8 mouse cellular contexts compared by ENCODE assay signal in genomic region chr1:91436380-91437082, GRCm38 (mm10). TPM values are rescaled to one million over a fixed set of nuclear protein-coding genes. Genes with fewer than 3 reads are reported as not detected.
A peak's percentile ranks its signal among the peaks of the same experiment; 100 is the strongest.
DNase-seq lines count a peak whose midpoint lies in the region; ATAC-seq lines count a peak whose summit lies in the region.

No protein-coding gene starts in this region.

- H3K4me3 ChIP-seq in heart, embryonic 14.5 days (ENCODE audit: control insufficient read depth in 1 of 2, insufficient read depth in 1 of 2, low read depth in 1 of 2, low read length in 2 of 2) = no peak overlapping the region

- 51% methylated on average over 6 of the region's 6 CpGs for WGBS in heart, embryonic 14.5 days

- peak; percentile 20; the same call in 1 of the 2 replicates for ATAC-seq in frontal cortex, adult (ENCODE audit: low TSS enrichment)
- ATAC-seq in heart, embryonic 14.5 days (ENCODE audit: insufficient number of reproducible peaks, insufficient read depth, low FRiP score, low read depth) = peak; percentile 81

- no peak for DNase-seq in frontal cortex, postnatal 14 days (ENCODE audit: low spot score in 2 of 2)
- DNase-seq in 416B (ENCODE audit: low read depth) = peak; percentile 53
- peak; percentile 69 for DNase-seq in cerebellum, adult 9-10 months
- peak; percentile 91 to 96 for DNase-seq in kidney, postnatal 36 days
- peak; percentile 69 for DNase-seq in ovary, adult 18-20 months (ENCODE audit: low spot score)
- no peak for DNase-seq in thymus, postnatal 4 days

- H3K27ac ChIP-seq in heart, embryonic 14.5 days (replicated peaks in 1 of 2; ENCODE audit: control insufficient read depth in 1 of 2, insufficient read depth in 1 of 2, low read depth in 2 of 2, low read length in 2 of 2) = peak overlapping the region; percentile 78 to 91

- H3K27me3 ChIP-seq in heart, embryonic 14.5 days (ENCODE audit: control insufficient read depth, insufficient read depth, low read length) = no peaks in the 10 kb centered on the region

- H3K9me3 ChIP-seq in heart, embryonic 14.5 days (ENCODE audit: control insufficient read depth, low read length) = no peaks in the 10 kb centered on the region

- H3K36me3 ChIP-seq in heart, embryonic 14.5 days (ENCODE audit: control insufficient read depth, insufficient read depth, low read length) = peaks cover 76% of the 10 kb centered on the region

- peak overlapping the region; percentile 44; the same call in 1 of the 2 replicates for H3K9ac ChIP-seq in heart, embryonic 14.5 days (ENCODE audit: low read length)

- H3K4me1 ChIP-seq in heart, embryonic 14.5 days (ENCODE audit: control insufficient read depth in 2 of 2, insufficient read depth in 2 of 2, low read length in 2 of 2) = peaks cover 20 to 25% of the 10 kb centered on the region in 2 experiments

- H3K4me2 ChIP-seq in heart, embryonic 14.5 days (ENCODE audit: low read length) = peak overlapping the region; percentile 18; the same call in 1 of the 2 replicates

RNA-seq across cellular contexts. Expression of gene Per2, which starts 22.6 kb away (rescaled TPM):
- 3.4 and 5.6 TPM in 2 replicates for polyA plus RNA-seq in heart, embryonic 14.5 days (2014; fragmentation: Nextera tagmentation; extraction: Ambion mirVana)

RNA-seq across cellular contexts. Expression of gene Hes6, which starts 22.7 kb away (rescaled TPM):
- polyA plus RNA-seq in heart, embryonic 14.5 days (2014; fragmentation: Nextera tagmentation; extraction: Ambion mirVana) = 67.3 and 71.4 TPM in 2 replicates

RNA-seq across cellular contexts. Expression of gene Ilkap, which starts 37.9 kb away (rescaled TPM):
- polyA plus RNA-seq in heart, embryonic 14.5 days (2014; fragmentation: Nextera tagmentation; extraction: Ambion mirVana) = 98.5 and 108 TPM in 2 replicates

RNA-seq across cellular contexts. Expression of gene Traf3ip1, which starts 57.9 kb away (rescaled TPM):
- polyA plus RNA-seq in heart, embryonic 14.5 days (2014; fragmentation: Nextera tagmentation; extraction: Ambion mirVana) = 3.3 and 3.4 TPM in 2 replicates

Comparison
In these comparisons a context has a peak if more than half of its experiments do, and no peak if none do; other contexts are left out.
1. DNase-seq: peak in 416B (single experiment), cerebellum, adult 9-10 months (single experiment), kidney, postnatal 36 days (2 of 2) and ovary, adult 18-20 months (single experiment); none in frontal cortex, postnatal 14 days (0 of 2) and thymus, postnatal 4 days (single experiment).